Mouse (Mus musculus): ENCODE data around the gene Dusp13. TPM values are rescaled to one million over a fixed set of nuclear protein-coding genes. Genes with fewer than 3 reads are reported as not detected.

The Dusp13 gene
- total RNA-seq, 2 experiments from 2014 or later: 0.34 to 0.39 TPM

GRCm38 (mm10) chr14:21711231-21711630 is 39.8 kb downstream of the Dusp13 start:
- DNase-seq (ENCODE audit: low spot score): no peak
- intact Hi-C loops (cut with DNase I): no loop called here

GRCm38 (mm10) chr14:21709545-21709944 is 41.4 kb downstream of the Dusp13 start:
- DNase-seq (ENCODE audit: low spot score): no peak

GRCm38 (mm10) chr14:21706759-21707571 is 44.0 kb downstream of the Dusp13 start:
- intact Hi-C loops (cut with DNase I): no loop called here
- peak; percentile 36 for DNase-seq (ENCODE audit: low spot score)

More at GRCm38 (mm10) chr14:21709545-21709944, 41.4 kb downstream of the Dusp13 start:
- intact Hi-C loops (cut with DNase I): no loop called here

- no peak for DNase-seq (ENCODE audit: low spot score)
- intact Hi-C loops (cut with DNase I): no loop called here
These were observed 45.5 kb downstream of the Dusp13 start for GRCm38 (mm10) chr14:21705462-21705861.

- DNase-seq (ENCODE audit: low spot score): peak; percentile 21
- intact Hi-C loops (cut with DNase I): no loop called here
These were observed 47.7 kb downstream of the Dusp13 start for GRCm38 (mm10) chr14:21703255-21703654.

GRCm38 (mm10) chr14:21702691-21703090 is 48.3 kb downstream of the Dusp13 start:
- no peak for DNase-seq (ENCODE audit: low spot score)
- intact Hi-C loops (cut with DNase I): no loop called here

GRCm38 (mm10) chr14:21696186-21696830 is 54.7 kb downstream of the Dusp13 start:
- intact Hi-C loops (cut with DNase I): loop anchor here (5.0 kb wide), 1 partner anchor 46 kb away; no protein-coding TSS in a partner anchor
- no peak for DNase-seq (ENCODE audit: low spot score)

- DNase-seq (ENCODE audit: low spot score): no peak
- intact Hi-C loops (cut with DNase I): loop anchor here (5.0 kb wide), 1 partner anchor 47 kb away; no protein-coding TSS in a partner anchor
These were observed 56.0 kb downstream of the Dusp13 start for GRCm38 (mm10) chr14:21695020-21695419.

- intact Hi-C loops (cut with DNase I): no loop called here
- DNase-seq (ENCODE audit: low spot score): no peak
These were observed 59.9 kb downstream of the Dusp13 start for GRCm38 (mm10) chr14:21691070-21691469.

GRCm38 (mm10) chr14:21686376-21687279 is 64.4 kb downstream of the Dusp13 start:
- intact Hi-C loops (cut with DNase I): no loop called here
- no peak for DNase-seq (ENCODE audit: low spot score)

- intact Hi-C loops (cut with DNase I): no loop called here
- DNase-seq (ENCODE audit: low spot score): no peak
These were observed 65.4 kb downstream of the Dusp13 start for GRCm38 (mm10) chr14:21685411-21686146.

GRCm38 (mm10) chr14:21683834-21684233 is 67.1 kb downstream of the Dusp13 start:
- intact Hi-C loops (cut with DNase I): no loop called here

More at GRCm38 (mm10) chr14:21683834-21684233, 67.1 kb downstream of the Dusp13 start:
- DNase-seq (ENCODE audit: low spot score): no peak

Other genes starting within 250 kb of the Dusp13 start
- gene Dupd1, start 36.6 kb downstream of the Dusp13 start, total RNA-seq (2021): not detected
- gene Samd8, start 650 bp downstream of the Dusp13 start, total RNA-seq (2021): 10 to 100 TPM; 26.1 to 28.5 TPM
- 100 to 1,000 TPM; 494 to 528 TPM for gene Vdac2, start 74.1 kb upstream of the Dusp13 start, total RNA-seq (2021)
- gene Comtd1, start 97.8 kb upstream of the Dusp13 start, total RNA-seq (2021): 1 to 10 TPM; 7.5 to 9.5 TPM
- 1 to 10 TPM; 1.5 to 2.1 TPM for gene Zfp503, start 238.4 kb upstream of the Dusp13 start, total RNA-seq (2021)